ENCODE assay signal across 23 mouse cellular contexts in the genomic region with DNA sequence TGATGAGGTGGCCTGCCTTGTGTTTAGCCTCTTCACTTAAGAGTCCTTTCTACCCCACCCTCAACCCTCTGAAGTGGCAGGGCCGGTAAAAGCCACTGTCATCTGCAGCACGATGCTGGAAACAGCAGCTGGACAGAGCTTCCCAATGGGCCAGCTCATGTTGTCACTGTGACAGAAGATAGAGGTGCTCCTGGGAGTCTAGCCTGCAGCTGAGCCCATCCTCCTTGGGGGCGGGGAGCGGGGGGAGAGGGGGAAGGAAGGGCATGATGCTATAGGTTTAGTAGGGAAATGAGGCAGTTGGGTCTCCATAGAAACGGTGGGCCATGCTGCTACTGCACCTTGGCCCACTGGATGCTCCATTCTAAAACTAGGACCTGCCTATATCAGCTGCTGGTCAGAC.
A peak's percentile ranks its signal among the peaks of the same experiment; 100 is the strongest.
DNase-seq lines count a peak whose midpoint lies in the region; ATAC-seq lines count a peak whose summit lies in the region.
"Had no signal": no experiment of that assay in that cellular context is flagged by ENCODE, and none has a peak within 500 bp of the region (broad histone marks: within the 10 kb centered on the region; RNA-seq: fewer than 3 reads in every experiment).

No protein-coding gene starts in this region.

- 0 out of 2 replicates have a peak, but pooled peaks have one; percentile 35 for ATAC-seq in embryonic facial prominence, embryonic 11.5 days (replicated peaks; ENCODE audit: insufficient number of reproducible peaks, low FRiP score, low TSS enrichment, low read depth)
- peak; percentile 61 for ATAC-seq in hindbrain, embryonic 12.5 days (ENCODE audit: low FRiP score)
- peak; percentile 63; the same call in 1 of the 2 replicates for ATAC-seq in midbrain, embryonic 12.5 days (ENCODE audit: low FRiP score, low read depth)
- ATAC-seq in neural tube, embryonic 14.5 days (ENCODE audit: low read depth): peak; percentile 49; the same call in 1 of the 2 replicates
- no peak for ATAC-seq in forebrain, embryonic 12.5 days (ENCODE audit: low FRiP score)
- ATAC-seq: intestine, embryonic 16.5 days; Patski had no signal

- no peak overlapping the region for H3K4me2 ChIP-seq in embryonic facial prominence, embryonic 11.5 days (ENCODE audit: low read depth, low read length)
- H3K4me2 ChIP-seq in hindbrain, embryonic 12.5 days (replicated peaks): no peak overlapping the region
- H3K4me2 ChIP-seq in midbrain, embryonic 12.5 days (replicated peaks): no peak overlapping the region
- no peak overlapping the region for H3K4me2 ChIP-seq in neural tube, embryonic 14.5 days (ENCODE audit: low read depth, low read length)
- no peak overlapping the region for H3K4me2 ChIP-seq in forebrain, embryonic 12.5 days
- H3K4me2 ChIP-seq: heart, embryonic 15.5 days; lung, embryonic 15.5 days; stomach, embryonic 15.5 days had no signal

- 59% methylated on average over 5 of the region's 5 CpGs for WGBS in embryonic facial prominence, embryonic 11.5 days
- 56% methylated on average over 5 of the region's 5 CpGs for WGBS in embryonic facial prominence, embryonic 10.5 days
- 29% methylated on average over 5 of the region's 5 CpGs for WGBS in hindbrain, embryonic 12.5 days
- WGBS in midbrain, embryonic 12.5 days: 58% methylated on average over 5 of the region's 5 CpGs
- WGBS in neural tube, embryonic 14.5 days: 31% methylated on average over 5 of the region's 5 CpGs
- 49% methylated on average over 5 of the region's 5 CpGs for WGBS in forebrain, embryonic 12.5 days

- no peaks in the 10 kb centered on the region for H3K9me3 ChIP-seq in embryonic facial prominence, embryonic 11.5 days (replicated peaks; ENCODE audit: control insufficient read depth, low read length)
- no peaks in the 10 kb centered on the region for H3K9me3 ChIP-seq in embryonic facial prominence, embryonic 10.5 days
- H3K9me3 ChIP-seq in hindbrain, embryonic 12.5 days (replicated peaks): no peaks in the 10 kb centered on the region
- H3K9me3 ChIP-seq in midbrain, embryonic 12.5 days: no peaks in the 10 kb centered on the region
- no peaks in the 10 kb centered on the region for H3K9me3 ChIP-seq in neural tube, embryonic 14.5 days (ENCODE audit: control insufficient read depth, low read length)
- H3K9me3 ChIP-seq in forebrain, embryonic 12.5 days: no peaks in the 10 kb centered on the region
- H3K9me3 ChIP-seq: heart, embryonic 15.5 days; lung, embryonic 15.5 days; stomach, embryonic 15.5 days had no signal

- no peak for DNase-seq in embryonic facial prominence, embryonic 11.5 days (ENCODE audit: low spot score)
- no peak for DNase-seq in embryonic facial prominence, embryonic 10.5 days (ENCODE audit: low spot score)
- no peak for DNase-seq in retina, postnatal 1 day
- DNase-seq in thymus, postnatal 14 days: no peak
- DNase-seq: adrenal gland, adult 8-10 months; cerebellum, adult 9-10 months; gastrocnemius, postnatal 10 days; heart, adult 11 months; heart, postnatal 4 days; kidney, postnatal 4 days; layer of hippocampus, adult 9-11 months; right cerebral cortex, postnatal 25 days had no signal

- no peak overlapping the region for H3K9ac ChIP-seq in embryonic facial prominence, embryonic 11.5 days (replicated peaks; ENCODE audit: low read length)
- H3K9ac ChIP-seq in hindbrain, embryonic 12.5 days: no peak overlapping the region
- no peak overlapping the region for H3K9ac ChIP-seq in midbrain, embryonic 12.5 days (replicated peaks)
- no peak overlapping the region for H3K9ac ChIP-seq in neural tube, embryonic 14.5 days (replicated peaks; ENCODE audit: low read depth, low read length)
- H3K9ac ChIP-seq in forebrain, embryonic 12.5 days: no peak overlapping the region
- H3K9ac ChIP-seq: heart, embryonic 15.5 days; liver, embryonic 14.5 days; lung, embryonic 15.5 days; stomach, embryonic 15.5 days had no signal

- no peak overlapping the region for H3K4me3 ChIP-seq in embryonic facial prominence, embryonic 11.5 days (ENCODE audit: low read depth, low read length)
- H3K4me3 ChIP-seq in embryonic facial prominence, embryonic 10.5 days: no peak overlapping the region
- H3K4me3 ChIP-seq in hindbrain, embryonic 12.5 days: no peak overlapping the region
- H3K4me3 ChIP-seq in midbrain, embryonic 12.5 days: no peak overlapping the region
- no peak overlapping the region for H3K4me3 ChIP-seq in neural tube, embryonic 14.5 days (ENCODE audit: low read depth, low read length)
- H3K4me3 ChIP-seq in forebrain, embryonic 12.5 days (replicated peaks): no peak overlapping the region
- H3K4me3 ChIP-seq: heart, embryonic 15.5 days; lung, embryonic 15.5 days; stomach, embryonic 15.5 days had no signal

- H3K4me1 ChIP-seq in embryonic facial prominence, embryonic 11.5 days (ENCODE audit: control insufficient read depth, insufficient read depth, low read length): no peaks in the 10 kb centered on the region
- peaks cover 76% of the 10 kb centered on the region for H3K4me1 ChIP-seq in embryonic facial prominence, embryonic 10.5 days
- H3K4me1 ChIP-seq in hindbrain, embryonic 12.5 days: peaks cover 74% of the 10 kb centered on the region
- peaks cover 50% of the 10 kb centered on the region for H3K4me1 ChIP-seq in midbrain, embryonic 12.5 days
- peaks cover 12% of the 10 kb centered on the region for H3K4me1 ChIP-seq in neural tube, embryonic 14.5 days (ENCODE audit: control insufficient read depth, insufficient read depth, low read length)
- peaks cover 66% of the 10 kb centered on the region for H3K4me1 ChIP-seq in forebrain, embryonic 12.5 days

- no peaks in the 10 kb centered on the region for H3K36me3 ChIP-seq in embryonic facial prominence, embryonic 11.5 days (replicated peaks; ENCODE audit: control insufficient read depth, insufficient read depth, low read depth, low read length)
- H3K36me3 ChIP-seq in embryonic facial prominence, embryonic 10.5 days (replicated peaks): no peaks in the 10 kb centered on the region
- H3K36me3 ChIP-seq in hindbrain, embryonic 12.5 days: no peaks in the 10 kb centered on the region
- no peaks in the 10 kb centered on the region for H3K36me3 ChIP-seq in midbrain, embryonic 12.5 days
- H3K36me3 ChIP-seq in neural tube, embryonic 14.5 days (ENCODE audit: control insufficient read depth, insufficient read depth, low read length): no peaks in the 10 kb centered on the region
- H3K36me3 ChIP-seq in forebrain, embryonic 12.5 days (replicated peaks): no peaks in the 10 kb centered on the region
- H3K36me3 ChIP-seq: heart, embryonic 15.5 days; lung, embryonic 15.5 days; stomach, embryonic 15.5 days had no signal

- no peaks in the 10 kb centered on the region for H3K27me3 ChIP-seq in embryonic facial prominence, embryonic 11.5 days (ENCODE audit: control insufficient read depth, insufficient read depth, low read length)
- 0 out of 2 replicates have a peak, but pooled peaks cover 5% of the 10 kb centered on the region for H3K27me3 ChIP-seq in embryonic facial prominence, embryonic 10.5 days (replicated peaks; ENCODE audit: low read depth, poor library complexity, severe bottlenecking)
- no peaks in the 10 kb centered on the region; the same call in 1 of the 2 replicates for H3K27me3 ChIP-seq in hindbrain, embryonic 12.5 days
- 0 out of 2 replicates have a peak, but pooled peaks cover 3% of the 10 kb centered on the region for H3K27me3 ChIP-seq in midbrain, embryonic 12.5 days
- H3K27me3 ChIP-seq in neural tube, embryonic 14.5 days (ENCODE audit: control insufficient read depth, insufficient read depth, low read length): no peaks in the 10 kb centered on the region
- 0 out of 2 replicates have a peak, but pooled peaks cover 7% of the 10 kb centered on the region for H3K27me3 ChIP-seq in forebrain, embryonic 12.5 days
- H3K27me3 ChIP-seq: heart, embryonic 15.5 days; lung, embryonic 15.5 days; Patski; stomach, embryonic 15.5 days had no signal

- no peak overlapping the region for H3K27ac ChIP-seq in embryonic facial prominence, embryonic 11.5 days (replicated peaks; ENCODE audit: low read depth, low read length)
- no peak overlapping the region for H3K27ac ChIP-seq in embryonic facial prominence, embryonic 10.5 days (replicated peaks)
- H3K27ac ChIP-seq in hindbrain, embryonic 12.5 days: peak overlapping the region; percentile 53
- H3K27ac ChIP-seq in midbrain, embryonic 12.5 days (replicated peaks): peak overlapping the region; percentile 27; the same call in 1 of the 2 replicates
- no peak overlapping the region for H3K27ac ChIP-seq in neural tube, embryonic 14.5 days (ENCODE audit: low read depth, low read length)
- H3K27ac ChIP-seq in forebrain, embryonic 12.5 days: no peak overlapping the region
- H3K27ac ChIP-seq: heart, embryonic 15.5 days; liver, embryonic 14.5 days; lung, embryonic 15.5 days; macrophage; stomach, embryonic 15.5 days had no signal

Comparison
In these comparisons a context has a peak if more than half of its experiments do, and no peak if none do; other contexts are left out.
1. H3K27ac ChIP-seq: peak in hindbrain, embryonic 12.5 days (single experiment) and midbrain, embryonic 12.5 days (single experiment); none in embryonic facial prominence, embryonic 11.5 days (single experiment), embryonic facial prominence, embryonic 10.5 days (single experiment), neural tube, embryonic 14.5 days (single experiment) and forebrain, embryonic 12.5 days (single experiment).